Mouse (Mus musculus): ENCODE results near the gene 1700001P01Rik. TPM values are rescaled to one million over a fixed set of nuclear protein-coding genes. Genes with fewer than 3 reads are reported as not detected.

1700001P01Rik gene
- under 1 TPM in 1 of 2 experiments, not detected in 1; 0.87 TPM for total RNA-seq (2021)
- long read RNA-seq, experiment 1, result 0 reads
- long read RNA-seq, experiment 2, result 0 reads

DNA sequence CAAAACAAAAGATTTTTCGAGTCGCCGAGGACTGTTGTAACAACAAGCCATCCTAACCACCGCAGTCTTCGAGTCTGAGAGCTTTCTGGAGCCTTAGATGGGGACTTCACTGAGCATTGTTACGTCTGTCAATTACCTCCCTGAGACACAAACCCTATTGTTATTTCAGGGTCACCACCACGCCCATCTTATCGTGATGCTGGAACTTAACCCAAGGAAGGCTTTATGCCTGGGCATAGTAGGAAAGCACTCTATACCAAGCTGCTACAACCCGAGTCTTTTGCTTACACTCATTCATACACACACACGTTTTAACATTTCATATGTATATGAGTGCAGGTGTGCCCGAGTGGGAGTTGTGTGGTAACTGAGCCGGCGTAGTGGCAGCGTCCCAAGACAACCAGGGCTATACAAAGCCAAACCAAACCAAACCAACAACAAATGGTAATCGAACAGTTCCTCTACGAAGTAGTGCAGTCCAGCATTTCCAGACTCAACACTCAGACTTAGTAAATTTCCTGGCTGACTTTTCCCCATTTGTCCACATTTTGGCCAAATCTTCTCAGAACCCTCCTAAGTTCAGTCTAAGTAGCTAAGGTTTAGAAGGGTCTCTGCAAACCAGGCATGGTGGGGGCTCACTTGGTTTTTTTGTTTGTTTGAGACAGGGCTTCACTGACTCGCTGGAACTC lies at the start of gene 1700001P01Rik:
Gene 1700001P01Rik (minus strand): TSS at position 111 of the 689 bp plus-strand sequence.
- DNase-seq (ENCODE audit: low spot score in 2 of 2), result no peak

DNA sequence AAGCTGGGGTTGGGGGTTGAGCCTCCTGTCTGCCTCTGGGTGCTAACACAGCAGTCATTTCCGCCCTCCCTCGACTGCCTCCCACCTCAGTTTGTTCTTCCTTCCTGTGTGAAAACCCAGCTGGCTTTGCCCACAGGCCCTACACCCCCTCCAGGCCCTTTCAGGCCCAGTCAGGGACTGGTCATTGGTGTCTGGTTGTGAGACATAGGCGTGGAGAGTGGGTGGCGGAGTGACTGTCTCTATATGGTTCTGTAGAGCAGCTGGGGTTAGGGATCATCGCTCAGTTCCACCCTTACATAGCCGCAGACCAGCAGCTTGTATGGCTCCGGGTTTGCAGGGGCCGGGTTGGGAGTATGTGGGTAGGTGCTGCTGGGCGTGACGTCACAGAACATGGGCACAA lies 49.6 kb upstream of the 1700001P01Rik start:
- no peak for DNase-seq (ENCODE audit: low spot score in 2 of 2)

DNA sequence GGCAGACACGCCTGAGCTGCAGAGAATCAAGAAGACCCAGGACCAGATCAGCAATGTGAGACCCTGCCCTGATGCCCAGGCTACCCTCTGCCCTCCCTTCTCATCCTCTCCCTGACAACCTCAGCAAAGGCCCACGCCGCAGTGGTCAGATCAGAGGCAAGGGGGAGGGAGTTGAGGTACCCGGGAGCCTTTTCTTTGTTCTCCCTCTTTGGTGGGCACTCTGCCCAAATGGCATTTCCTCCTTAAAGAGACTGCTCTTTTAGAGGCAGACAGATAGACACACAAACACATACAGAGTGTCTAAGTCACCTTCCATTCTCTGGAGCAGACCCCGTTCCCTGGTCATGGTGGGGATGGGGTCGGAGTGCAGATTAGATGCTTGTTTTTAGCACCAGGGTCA lies 49.2 kb upstream of the 1700001P01Rik start:
- DNase-seq (ENCODE audit: low spot score in 2 of 2), result no peak

DNA sequence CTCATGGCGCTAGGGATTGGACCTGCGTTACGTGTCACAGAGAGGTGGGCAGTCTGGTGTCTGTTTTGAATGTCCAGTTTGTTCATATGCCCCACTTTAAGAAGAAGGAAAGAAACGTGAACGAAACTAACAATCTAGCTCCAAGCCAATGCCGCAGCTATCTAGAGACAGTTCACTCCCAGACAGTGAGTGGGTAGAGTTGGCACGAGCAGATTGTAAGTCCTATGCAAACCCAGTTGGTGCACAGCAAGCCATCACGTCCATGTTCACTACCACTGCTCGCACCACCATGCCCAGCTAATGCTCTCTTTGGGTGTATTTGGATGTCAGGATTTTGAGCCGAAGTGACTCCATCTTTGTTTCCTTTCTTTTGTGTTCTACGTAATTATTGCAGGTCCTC lies 48.5 kb upstream of the 1700001P01Rik start:
- DNase-seq (ENCODE audit: low spot score in 2 of 2), result no peak

DNA sequence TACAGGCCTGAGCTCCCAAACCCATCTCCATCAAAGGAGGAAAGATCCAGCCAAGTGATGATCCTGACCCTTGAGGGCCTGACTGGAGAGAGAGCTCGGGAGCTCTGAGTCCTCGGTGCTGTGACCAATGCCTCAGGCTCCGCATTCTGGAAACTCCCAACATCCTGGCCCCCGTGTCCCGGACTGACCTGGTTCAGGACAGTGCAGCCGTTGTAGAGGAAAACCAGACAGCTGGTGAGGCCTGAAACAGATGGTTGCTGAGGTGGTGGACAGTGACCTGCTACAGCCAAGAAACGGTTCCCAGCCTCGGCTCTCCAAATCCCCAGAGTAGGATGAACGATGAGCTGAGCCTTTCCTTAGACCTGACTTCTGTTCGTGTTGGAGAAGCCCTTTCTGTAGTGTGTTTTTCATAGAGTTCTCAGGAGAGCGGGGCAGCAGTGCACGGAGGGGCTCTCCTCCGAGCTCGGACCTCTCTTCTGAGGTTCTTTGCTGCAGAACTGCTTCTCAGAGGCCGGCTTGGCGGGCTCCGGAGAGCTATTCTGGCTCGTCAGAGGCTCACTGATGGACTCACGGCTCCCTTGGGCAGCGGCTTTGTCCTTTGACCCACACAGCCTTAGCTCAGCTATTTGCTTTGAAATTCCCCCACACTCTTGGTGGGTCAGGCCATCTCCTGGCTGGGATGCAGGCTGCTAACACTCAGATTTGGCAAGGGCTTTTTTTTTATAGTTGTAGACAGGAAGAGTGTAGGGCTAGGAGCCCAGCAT lies 47.3 kb upstream of the 1700001P01Rik start:
- DNase-seq (ENCODE audit: low spot score in 2 of 2), result no peak

GRCm38 (mm10) chr11:97821401-97822064 lies 45.8 kb upstream of the 1700001P01Rik start:
- DNase-seq (ENCODE audit: low spot score in 2 of 2), result no peak

- no peak for DNase-seq (ENCODE audit: low spot score in 2 of 2)
Measured at GRCm38 (mm10) chr11:97820840-97821239, 45.1 kb upstream of the 1700001P01Rik start.

- DNase-seq (ENCODE audit: low spot score in 2 of 2), result no peak
Measured at GRCm38 (mm10) chr11:97819923-97820322, 44.2 kb upstream of the 1700001P01Rik start.

GRCm38 (mm10) chr11:97819102-97819501 lies 43.4 kb upstream of the 1700001P01Rik start:
- no peak for DNase-seq (ENCODE audit: low spot score in 2 of 2)

GRCm38 (mm10) chr11:97818571-97818970 lies 42.9 kb upstream of the 1700001P01Rik start:
- no peak for DNase-seq (ENCODE audit: low spot score in 2 of 2)

GRCm38 (mm10) chr11:97818003-97818402 lies 42.3 kb upstream of the 1700001P01Rik start:
- DNase-seq (ENCODE audit: low spot score in 2 of 2), result no peak

GRCm38 (mm10) chr11:97817379-97817778 lies 41.7 kb upstream of the 1700001P01Rik start:
- DNase-seq (ENCODE audit: low spot score in 2 of 2), result no peak

DNA sequence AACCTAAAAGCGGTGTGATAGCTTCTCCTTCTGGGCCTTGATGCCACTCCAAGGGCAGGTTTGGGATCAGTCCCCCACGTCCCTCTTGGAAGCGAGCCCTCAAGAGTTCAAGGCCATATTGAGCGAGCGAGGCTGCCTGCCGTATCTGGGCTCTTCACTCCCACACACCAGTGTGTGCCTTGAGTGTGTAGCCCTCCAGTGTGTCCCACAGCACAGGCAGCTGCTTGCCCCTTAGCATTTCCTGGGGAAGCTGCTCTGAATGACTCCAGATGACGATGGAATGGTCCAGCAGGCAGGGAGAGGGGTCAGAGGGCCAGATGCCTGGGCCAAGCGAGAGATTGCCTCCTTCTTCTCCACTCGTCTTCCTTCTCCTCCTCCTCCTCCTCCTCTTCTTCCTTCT lies 41.2 kb upstream of the 1700001P01Rik start:
- DNase-seq (ENCODE audit: low spot score in 2 of 2), result no peak

DNA sequence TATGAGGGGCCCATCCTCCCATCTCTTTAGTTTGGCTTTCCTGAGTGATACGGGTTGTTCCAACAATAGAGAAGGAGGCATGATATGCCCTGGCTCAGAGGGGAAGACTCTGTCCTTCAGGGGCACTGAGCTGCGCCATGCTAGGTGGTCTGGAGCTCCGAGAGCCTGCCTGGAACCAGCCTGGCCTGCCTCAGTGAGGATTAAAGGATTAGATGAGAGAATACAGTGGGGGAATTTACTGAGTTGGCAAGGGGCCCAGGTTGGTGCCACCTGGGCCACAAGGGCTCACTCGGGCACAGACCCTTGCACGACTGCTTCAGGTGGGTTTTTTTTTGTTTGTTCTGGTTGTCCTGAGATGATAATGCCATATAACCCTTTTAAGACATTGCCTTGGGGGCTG lies 40.5 kb upstream of the 1700001P01Rik start:
- DNase-seq (ENCODE audit: low spot score in 2 of 2), result no peak

DNA sequence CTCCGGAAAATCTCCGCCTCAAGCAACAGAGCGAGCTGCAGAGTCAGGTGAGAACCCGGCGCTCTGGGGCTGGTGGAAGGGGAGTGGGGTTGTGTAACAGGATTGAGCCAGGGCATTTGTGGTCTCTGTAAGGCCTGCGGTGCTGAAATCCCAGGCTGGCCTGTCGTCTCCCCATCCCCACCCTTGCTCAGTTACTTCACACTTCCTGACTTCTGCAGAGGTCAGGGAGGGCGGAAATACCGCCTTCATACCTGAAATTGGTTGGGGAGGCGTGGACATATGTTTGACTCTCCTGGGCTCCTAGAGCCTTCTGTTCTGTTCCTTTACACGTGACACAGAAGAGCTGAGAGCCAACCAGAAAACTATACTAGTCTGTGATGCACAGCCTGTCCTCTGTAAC lies 40.0 kb upstream of the 1700001P01Rik start:
- DNase-seq (ENCODE audit: low spot score in 2 of 2), result no peak

DNA sequence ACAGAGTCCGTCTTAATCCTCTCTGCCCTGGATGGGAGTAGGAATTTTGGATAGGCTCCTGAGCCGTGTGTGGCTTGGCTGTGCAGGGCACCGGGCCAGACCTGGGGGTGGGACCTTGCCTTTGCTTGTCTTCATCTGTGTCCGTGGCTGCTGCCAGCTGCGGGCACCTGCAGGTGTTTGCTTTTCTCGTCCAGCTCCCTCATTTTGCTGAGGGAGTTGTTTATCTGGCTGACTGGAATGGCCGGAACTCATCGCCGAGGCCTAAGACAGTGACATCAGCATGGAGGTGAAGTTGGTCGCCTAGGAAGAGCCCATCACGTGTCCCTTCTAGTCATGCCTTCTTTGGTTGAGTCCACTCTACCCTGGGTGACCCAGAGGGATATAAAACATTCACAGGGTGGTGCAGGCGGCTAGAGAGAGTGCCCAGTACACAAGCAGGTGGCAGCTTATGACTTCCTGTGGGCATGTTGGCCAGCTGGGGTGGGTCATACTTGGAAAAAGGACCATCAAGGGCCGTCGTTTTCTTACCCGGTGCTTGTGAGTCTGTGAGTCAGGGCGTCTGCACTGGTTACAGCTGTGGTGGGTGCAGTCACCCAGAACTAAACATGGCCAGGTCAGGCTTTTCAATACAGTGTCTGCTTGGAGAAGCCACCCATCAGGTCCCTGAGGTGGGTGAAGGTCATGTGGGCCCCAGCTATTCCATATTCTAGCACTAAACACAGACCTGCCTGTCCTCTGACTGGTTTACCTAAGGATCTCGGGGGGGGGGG lies 38.2 kb upstream of the 1700001P01Rik start:
- no peak for DNase-seq (ENCODE audit: low spot score in 2 of 2)

DNA sequence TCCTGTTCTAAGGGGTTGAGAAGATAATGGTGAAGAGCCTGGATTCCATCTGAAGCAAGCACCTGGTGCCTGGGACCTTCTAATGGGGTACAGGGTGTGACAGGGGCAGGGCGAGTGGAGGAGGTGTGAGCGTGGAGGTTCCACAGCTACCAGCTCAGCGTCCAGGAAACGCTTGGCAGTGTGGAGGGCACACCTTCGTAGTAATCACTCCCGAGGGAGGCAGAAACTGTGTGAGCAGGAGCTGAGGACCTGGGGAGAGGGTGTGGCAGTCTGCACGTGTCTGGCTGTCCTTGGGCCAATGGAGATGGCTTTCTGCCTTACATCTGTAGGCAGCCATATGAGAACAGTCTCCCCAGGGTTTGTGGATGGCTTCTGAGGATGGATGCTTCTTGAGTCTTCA lies 37.4 kb upstream of the 1700001P01Rik start:
- no peak for DNase-seq (ENCODE audit: low spot score in 2 of 2)

GRCm38 (mm10) chr11:97812491-97812921 lies 36.8 kb upstream of the 1700001P01Rik start:
- no peak for DNase-seq (ENCODE audit: low spot score in 2 of 2)

GRCm38 (mm10) chr11:97811569-97812362 lies 36.0 kb upstream of the 1700001P01Rik start:
- no peak for DNase-seq (ENCODE audit: low spot score in 2 of 2)

DNA sequence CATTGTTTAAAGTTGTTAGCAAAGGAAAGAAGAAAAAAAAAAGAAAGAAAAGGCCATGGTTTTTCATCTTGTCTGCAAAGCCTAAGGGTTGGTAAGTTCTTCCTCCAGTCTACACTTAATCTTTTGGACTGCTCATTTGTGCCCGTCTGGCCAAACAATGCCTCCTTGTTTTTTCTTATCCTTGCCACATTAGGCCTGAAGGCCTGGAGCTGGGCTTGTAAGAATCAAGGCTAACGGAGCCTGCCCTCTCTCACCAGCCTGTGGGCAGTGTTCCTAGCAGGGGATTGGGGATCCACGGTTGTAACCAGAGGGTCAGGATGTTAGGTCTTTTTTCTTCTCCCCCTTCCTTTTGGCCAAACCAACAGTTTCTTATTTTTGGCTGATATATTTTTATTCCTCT lies 35.3 kb upstream of the 1700001P01Rik start:
- no peak for DNase-seq (ENCODE audit: low spot score in 2 of 2)

All from adrenal gland, postnatal 4 days (tissue).